Mouse (Mus musculus) ES-E14 (cell line): Measurements from ENCODE around the gene Pabpc6. TPM values are rescaled to one million over a fixed set of nuclear protein-coding genes. Genes with fewer than 3 reads are reported as not detected.

ENCODE experiments used
- DNase-seq: peaks from one replicate; pipeline ENCODE4 v3.0.0-alpha.2; 2013; ENCODE audit warnings: low read depth, low spot score
- H3K27ac ChIP-seq: 2 replicates; pipeline ENCODE4 v1.5.1; 2012; ENCODE audit warnings: low read depth, mild to moderate bottlenecking, low read length, moderate library complexity, mixed read lengths; ENCODE audit not compliant: poor library complexity, insufficient read depth, severe bottlenecking
- H3K36me3 ChIP-seq: 2 replicates; pipeline ENCODE4 v1.6.1; 2012; ENCODE audit warnings: mild to moderate bottlenecking, low read length, moderate library complexity, mixed read lengths; ENCODE audit not compliant: control insufficient read depth, poor library complexity, insufficient read depth, severe bottlenecking
- H3K4me1 ChIP-seq, 2 experiments: fragments of 150-350 bp in 1 of 2; sonication (generic) in 1 of 2; 2 replicates each; pipeline ENCODE4 v1.6.1; 2012; ENCODE audit warnings: low read length in 2 of 2, mild to moderate bottlenecking in 1 of 2, mixed read lengths in 1 of 2; ENCODE audit not compliant: control insufficient read depth in 2 of 2, insufficient read depth in 2 of 2, poor library complexity in 1 of 2
- H3K4me3 ChIP-seq, 2 experiments: fragments of 150-350 bp in 1 of 2; sonication (generic) in 1 of 2; 2 replicates each; pipeline ENCODE4 v1.5.1; 2012; ENCODE audit warnings: low read length in 2 of 2, low read depth in 1 of 2, mild to moderate bottlenecking in 1 of 2, mixed read lengths in 1 of 2; ENCODE audit not compliant: insufficient read depth in 1 of 2, poor library complexity in 1 of 2, severe bottlenecking in 1 of 2
- H3K9ac ChIP-seq: 2 replicates; pipeline ENCODE4 v1.6.1; 2012; ENCODE audit warnings: low read depth, mild to moderate bottlenecking, low read length, mixed read lengths; ENCODE audit not compliant: poor library complexity, insufficient read depth, severe bottlenecking
- H3K9me3 ChIP-seq: fragments of 150-350 bp; sonication (generic); 2 replicates; pipeline ENCODE4 v1.6.1; 2012; ENCODE audit warnings: low read depth, mild to moderate bottlenecking, low read length; ENCODE audit not compliant: control insufficient read depth, insufficient read depth
- CHD2 ChIP-seq: IDR thresholded peaks from 2 replicates; pipeline ENCODE4 v1.6.1; 2014; ENCODE audit warnings: mild to moderate bottlenecking, low read depth, low read length, inconsistent platforms
- HCFC1 ChIP-seq: IDR thresholded peaks from 2 replicates; pipeline ENCODE4 v1.6.1; 2012; ENCODE audit warnings: low read length, inconsistent platforms, borderline replicate concordance; ENCODE audit not compliant: insufficient read depth
- MAFK ChIP-seq: IDR thresholded peaks from 2 replicates; pipeline ENCODE4 v1.6.1; 2014; ENCODE audit warnings: mild to moderate bottlenecking, low read depth, low read length, inconsistent platforms; ENCODE audit not compliant: insufficient read depth
- ZC3H11A ChIP-seq: IDR thresholded peaks from 2 replicates; pipeline ENCODE4 v1.6.1; 2012; ENCODE audit warnings: low read depth, mild to moderate bottlenecking, inconsistent platforms, low read length, borderline replicate concordance
- ZNF384 ChIP-seq: IDR thresholded peaks from 2 replicates; pipeline ENCODE4 v1.6.1; 2012; ENCODE audit warnings: low read depth, low read length, inconsistent platforms
- in situ Hi-C, 2 experiments: fragments of 600-800 bp; cut with MboI; formaldehyde crosslinking; loops; one replicate each; pipeline ENCODE4 v1.15.1; 2025; ENCODE audit warnings: low sequenced_read_pairs in 2 of 2, inconsistent platforms in 1 of 2; ENCODE audit not compliant: unreplicated experiment in 2 of 2
- total RNA-seq: library from RNA; depleted of rRNA; stranded (reverse); fragments of 300-350 nt; gene quantifications from 2 replicates; pipeline ENCODE4 v1.2.3, GENCODE M21; 2012; rRNA removed

Gene Pabpc6
- total RNA-seq = 0.90 and 1.2 TPM in 2 replicates

DNA sequence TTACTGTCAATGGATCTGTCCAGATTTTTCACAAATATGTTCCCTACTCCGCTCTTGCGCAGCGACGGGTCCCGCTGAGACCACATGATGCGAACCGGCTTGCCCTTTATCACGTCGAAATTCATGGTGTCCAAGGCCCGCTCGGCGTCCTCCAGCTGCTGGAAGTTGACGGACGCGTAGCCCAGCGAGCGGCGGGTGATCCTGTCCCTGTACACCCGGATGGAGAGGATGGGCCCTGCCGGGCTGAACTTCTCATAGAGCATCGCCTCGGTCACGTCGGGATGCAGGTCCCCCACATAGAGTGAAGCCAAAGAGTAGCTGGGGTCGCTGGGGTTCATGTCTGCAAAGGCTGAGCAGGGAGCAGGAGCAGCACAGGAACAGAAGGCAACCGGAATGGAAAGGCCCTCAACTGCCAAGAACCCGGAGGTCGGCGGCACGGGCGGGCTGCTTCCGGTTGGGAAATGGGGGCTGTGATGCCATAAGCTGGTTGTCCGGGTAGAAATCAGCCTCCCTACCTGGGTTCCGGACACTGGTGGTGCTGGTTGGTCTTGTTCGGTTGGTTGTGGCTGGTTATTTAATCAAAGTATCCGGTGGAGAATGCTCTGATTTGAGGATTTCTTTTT lies at the start of gene Pabpc6:
TSS of gene Pabpc6 (minus strand) at position 435 of the 623 bp plus-strand sequence.
- Histone ChIP-seq H3K4me1 (peaks cover 0 to 2% of the 10 kb centered on the region in 2 experiments; a peak in 1 of 4 replicates), H3K36me3 (no peaks in the 10 kb centered on the region), H3K27ac (no peak within 1 kb of the TSS), H3K4me3 (peak within 1 kb of the TSS; percentile 45 to 52), H3K9ac (peak within 1 kb of the TSS; percentile 9), H3K9me3 (no peaks in the 10 kb centered on the region)
- peak; percentile 30 for DNase-seq
- in situ Hi-C loops = no loop called here
- no peak for TF ChIP-seq ZNF384
- no peak for TF ChIP-seq ZC3H11A
- no peak for TF ChIP-seq MAFK
- no peak for TF ChIP-seq HCFC1
- TF ChIP-seq CHD2 = no peak

DNA sequence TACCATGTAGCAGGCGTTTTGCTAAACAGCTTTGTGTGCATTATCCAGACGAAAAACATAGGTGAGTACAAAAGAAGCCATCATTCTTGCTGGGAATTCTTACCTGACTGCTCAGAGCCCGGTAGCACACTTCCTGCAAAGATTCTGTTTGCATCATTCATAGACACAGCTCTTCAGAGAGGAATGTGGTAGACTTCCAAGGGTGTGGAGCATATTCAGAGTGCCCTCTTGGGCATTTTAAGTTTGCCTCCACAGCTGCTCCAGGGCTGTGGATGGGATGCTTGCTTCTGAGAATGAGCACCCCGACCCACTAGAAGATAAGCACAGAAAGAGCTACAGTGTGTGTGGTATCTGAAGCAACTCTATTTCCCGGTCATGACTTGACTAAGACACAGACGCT lies 41.4 kb upstream of the Pabpc6 start:
- Histone ChIP-seq H3K27ac (no peak overlapping the region), H3K9ac (no peak overlapping the region), H3K36me3 (no peaks in the 10 kb centered on the region), H3K4me1 (no peaks in the 10 kb centered on the region), H3K4me3 (no peak overlapping the region), H3K9me3 (no peaks in the 10 kb centered on the region)
- DNase-seq = no peak
- in situ Hi-C loops = no loop called here
- TF ChIP-seq ZNF384 (no peak), MAFK (no peak), ZC3H11A (no peak), CHD2 (no peak), HCFC1 (no peak)

DNA sequence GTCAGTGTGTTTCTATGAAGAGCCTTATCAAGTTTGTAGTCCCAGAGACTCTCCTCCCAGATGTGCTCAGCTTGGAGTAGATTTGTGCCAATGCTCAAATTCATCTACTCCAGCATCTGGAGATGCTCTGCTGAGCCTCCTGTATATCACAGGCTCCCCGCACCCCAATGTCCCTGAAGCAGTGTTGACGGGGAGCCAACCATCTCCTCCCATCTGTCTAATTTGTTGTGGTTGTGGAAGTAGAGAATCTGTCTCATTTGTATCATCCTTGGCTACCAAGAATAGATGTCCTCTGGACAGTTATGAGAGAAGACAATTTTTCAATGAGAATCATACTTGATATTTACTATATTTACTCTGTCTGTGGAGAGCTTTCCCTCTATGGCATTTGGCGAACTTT lies 39.4 kb upstream of the Pabpc6 start:
- Histone ChIP-seq H3K9ac (no peak overlapping the region), H3K36me3 (no peaks in the 10 kb centered on the region), H3K4me3 (no peak overlapping the region), H3K9me3 (no peaks in the 10 kb centered on the region), H3K27ac (no peak overlapping the region), H3K4me1 (no peaks in the 10 kb centered on the region)
- in situ Hi-C loops = no loop called here
- TF ChIP-seq CHD2 (no peak), ZC3H11A (no peak), ZNF384 (no peak), HCFC1 (no peak), MAFK (no peak)
- no peak for DNase-seq

DNA sequence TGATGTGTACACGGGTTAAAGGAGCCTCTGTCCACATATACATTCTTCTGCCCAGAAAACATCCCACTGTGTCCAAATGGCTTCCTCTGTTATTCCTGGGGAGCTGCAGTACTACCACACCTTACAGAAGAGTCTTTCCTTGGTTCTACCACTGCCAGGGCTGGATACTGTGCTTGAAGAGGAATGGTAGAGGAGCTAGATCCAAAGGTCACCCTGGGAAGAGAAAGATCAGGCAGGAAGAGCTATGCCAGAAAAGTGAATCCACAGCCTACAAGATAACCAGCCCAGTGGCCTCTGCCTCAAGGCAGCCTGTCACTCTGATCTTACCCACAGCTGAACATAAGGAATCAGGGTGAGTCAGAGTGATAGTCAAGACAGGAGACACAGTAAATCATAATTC lies 37.8 kb upstream of the Pabpc6 start:
- TF ChIP-seq HCFC1 (no peak), ZNF384 (no peak), MAFK (no peak), ZC3H11A (no peak), CHD2 (no peak)
- H3K4me3 ChIP-seq = no peak overlapping the region
- in situ Hi-C loops = no loop called here
- H3K4me1 ChIP-seq = no peaks in the 10 kb centered on the region
- H3K9ac ChIP-seq = no peak overlapping the region
- no peak overlapping the region for H3K27ac ChIP-seq
- H3K36me3 ChIP-seq = no peaks in the 10 kb centered on the region
- no peak for DNase-seq
- H3K9me3 ChIP-seq = no peaks in the 10 kb centered on the region

DNA sequence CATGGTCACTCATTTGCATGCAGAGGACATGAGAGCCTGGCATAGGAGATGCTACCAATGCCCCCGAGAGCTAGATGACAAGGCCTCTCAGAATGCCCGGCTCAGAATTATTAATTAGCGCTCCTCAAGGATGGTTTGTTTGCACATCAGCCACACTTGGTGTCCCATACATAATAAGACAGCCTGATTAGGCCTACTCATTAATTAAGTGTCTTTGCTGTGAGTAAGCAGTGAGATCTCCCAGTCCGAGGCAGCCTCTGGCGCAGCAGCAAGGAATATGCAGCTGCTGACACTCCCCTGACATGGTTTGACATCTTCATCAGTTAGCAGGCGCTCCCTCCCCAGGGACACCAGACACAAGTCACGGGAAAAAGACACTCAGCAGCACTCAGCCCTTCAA lies 28.2 kb upstream of the Pabpc6 start:
- H3K9ac ChIP-seq = no peak overlapping the region
- no peak for TF ChIP-seq ZNF384
- TF ChIP-seq CHD2 = no peak
- TF ChIP-seq ZC3H11A = no peak
- TF ChIP-seq HCFC1 = no peak
- no peak for TF ChIP-seq MAFK
- H3K9me3 ChIP-seq = no peaks in the 10 kb centered on the region
- no peaks in the 10 kb centered on the region for H3K36me3 ChIP-seq
- no peak overlapping the region for H3K27ac ChIP-seq
- H3K4me1 ChIP-seq = no peaks in the 10 kb centered on the region
- H3K4me3 ChIP-seq = no peak overlapping the region
- in situ Hi-C loops = no loop called here
- no peak for DNase-seq
